Mouse (Mus musculus) lung, adult 2 months (tissue): Measurements from ENCODE around the gene Lmod1.

ENCODE experiments used
- CTCF ChIP-seq: fragments of 200-500 bp; IDR thresholded peaks from 2 replicates; pipeline ENCODE4 v1.5.1; 2011; ENCODE audit warnings: mild to moderate bottlenecking, low read length, control low read depth; ENCODE audit not compliant: insufficient read depth
- POLR2A ChIP-seq: fragments of 200-500 bp; IDR thresholded peaks from 2 replicates; pipeline ENCODE4 v1.6.1; 2011; ENCODE audit warnings: low read depth, mild to moderate bottlenecking, control low read depth, low read length, borderline replicate concordance; ENCODE audit errors: extremely low read depth

DNA sequence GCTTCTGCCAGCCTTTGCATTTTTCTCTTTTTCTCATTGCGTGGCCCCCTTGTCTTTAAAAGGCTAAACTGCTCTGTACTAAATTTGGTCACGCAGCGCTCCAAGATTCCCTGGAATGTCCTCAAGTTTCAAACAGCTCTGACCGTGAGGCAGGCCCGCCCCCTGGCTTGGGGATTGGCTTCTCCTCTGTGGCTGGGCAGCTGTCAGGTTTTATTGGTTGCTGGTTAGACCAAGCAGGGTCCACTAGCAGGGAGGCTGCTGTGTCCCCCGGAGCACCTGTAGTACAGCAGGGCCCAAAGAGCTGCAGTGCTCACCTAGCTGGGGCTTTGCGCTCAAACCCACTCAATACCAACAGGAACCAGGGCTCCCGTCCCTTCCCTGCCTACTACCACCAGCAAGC, at the start of gene Lmod1:
- TF ChIP-seq CTCF (no peak), POLR2A (no peak; the same call in 1 of the 2 replicates)
